Mouse (Mus musculus): ENCODE measurements around the gene Kif17.

- TF ChIP-seq MEF2A (IDR thresholded peaks at IDR 0.05; ENCODE audit: extremely low read depth, insufficient replicate concordance, low read depth, low read length, poor library complexity, severe bottlenecking), result no peak
- TF ChIP-seq ZMIZ1 (IDR thresholded peaks at IDR 0.05; ENCODE audit: low read depth, low read length), result no peak
- peak in 2 of 3 experiments; percentile 99; a peak in 5 of 6 replicates for TF ChIP-seq CTCF (IDR thresholded peaks at IDR 0.05 in 2 of 3, conservative IDR thresholded peaks at IDR 0.05 in 1 of 3; ENCODE audit: control insufficient read depth in 1 of 3, insufficient read depth in 1 of 3, low read depth in 2 of 3, low read length in 3 of 3, poor library complexity in 1 of 3, severe bottlenecking in 1 of 3)
Measured at GRCm38 (mm10) chr4:138319508-138319907, 69.3 kb downstream of the Kif17 start.

Measured in MEL (cell line).